Mouse (Mus musculus) hindbrain, embryonic 16.5 days (tissue): ENCODE results near the gene Abi2. TPM values are rescaled to one million over a fixed set of nuclear protein-coding genes. Genes with fewer than 3 reads are reported as not detected.
A peak's percentile ranks its signal among the peaks of the same experiment; 100 is the strongest.

Experiments used
- ATAC-seq: fragments of 200-750 bp; cut with Nextera tagmentation; 2 replicates; pipeline ENCODE4 v1.8.0; 2017; ENCODE audit warnings: moderate TSS enrichment, moderate library complexity
- H3K27ac ChIP-seq: fragments of 300-500 bp; sonication (generic); 2 replicates; pipeline ENCODE4 v1.5.1; 2014; ENCODE audit warnings: low read depth, mild to moderate bottlenecking, control low read depth, low read length, moderate library complexity
- H3K27me3 ChIP-seq: fragments of 300-500 bp; sonication (generic); replicated peaks from 2 replicates; pipeline ENCODE4 v1.6.1; 2014; ENCODE audit warnings: low read length; ENCODE audit not compliant: control insufficient read depth, insufficient read depth
- H3K36me3 ChIP-seq: fragments of 300-500 bp; sonication (generic); 2 replicates; pipeline ENCODE4 v1.6.1; 2014; ENCODE audit warnings: mild to moderate bottlenecking, low read length, moderate library complexity, mixed read lengths; ENCODE audit not compliant: control insufficient read depth, insufficient read depth
- H3K4me1 ChIP-seq: fragments of 300-500 bp; sonication (generic); 2 replicates; pipeline ENCODE4 v1.6.1; 2014; ENCODE audit warnings: low read depth, low read length; ENCODE audit not compliant: control insufficient read depth, insufficient read depth
- H3K4me2 ChIP-seq: fragments of 300-500 bp; sonication (generic); 2 replicates; pipeline ENCODE4 v1.6.1; 2014; ENCODE audit warnings: mild to moderate bottlenecking, low read length, control low read depth, moderate library complexity
- H3K4me3 ChIP-seq: fragments of 300-500 bp; sonication (generic); 2 replicates; pipeline ENCODE4 v1.5.1; 2014; ENCODE audit warnings: mild to moderate bottlenecking, low read length, control low read depth, moderate library complexity
- H3K9ac ChIP-seq: fragments of 300-500 bp; sonication (generic); 2 replicates; pipeline ENCODE4 v1.6.1; 2014; ENCODE audit warnings: low read depth, mild to moderate bottlenecking, control low read depth, low read length, moderate library complexity
- H3K9me3 ChIP-seq: fragments of 300-500 bp; sonication (generic); 2 replicates; pipeline ENCODE4 v1.6.1; 2014; ENCODE audit warnings: mild to moderate bottlenecking, low read length, moderate library complexity; ENCODE audit not compliant: control insufficient read depth
- WGBS: fragments of 180-500 bp; shearing (Covaris S2); extraction: QIAGEN DNeasy Blood & Tissue Kit; methylation state at CpG from one replicate; pipeline ENCODE4 v1.1.7; 2014; 5-methylcytosine and 5-hydroxymethylcytosine counted together
- polyA plus RNA-seq: library from polyadenylated mRNA; unstranded; fragments of >200 nt; fragmentation: Nextera tagmentation; extraction: Ambion mirVana; gene quantifications from 2 replicates; pipeline ENCODE4 v1.2.1, GENCODE M21; 2015

Gene Abi2
- polyA plus RNA-seq, 1 experiment from 2014 or later: 64.8 TPM

- Histone ChIP-seq H3K4me2 (no peak overlapping the region), H3K9ac (no peak overlapping the region), H3K27ac (no peak overlapping the region), H3K4me3 (no peak overlapping the region), H3K9me3 (no peaks in the 10 kb centered on the region), H3K27me3 (no peaks in the 10 kb centered on the region), H3K36me3 (peaks cover 9% of the 10 kb centered on the region), H3K4me1 (no peaks in the 10 kb centered on the region)
- WGBS: 43% methylated on average over 1 of the region's 1 CpGs
- no peak for ATAC-seq
Observed at GRCm38 (mm10) chr1:60481561-60481960, 72.1 kb downstream of the Abi2 start.

DNA sequence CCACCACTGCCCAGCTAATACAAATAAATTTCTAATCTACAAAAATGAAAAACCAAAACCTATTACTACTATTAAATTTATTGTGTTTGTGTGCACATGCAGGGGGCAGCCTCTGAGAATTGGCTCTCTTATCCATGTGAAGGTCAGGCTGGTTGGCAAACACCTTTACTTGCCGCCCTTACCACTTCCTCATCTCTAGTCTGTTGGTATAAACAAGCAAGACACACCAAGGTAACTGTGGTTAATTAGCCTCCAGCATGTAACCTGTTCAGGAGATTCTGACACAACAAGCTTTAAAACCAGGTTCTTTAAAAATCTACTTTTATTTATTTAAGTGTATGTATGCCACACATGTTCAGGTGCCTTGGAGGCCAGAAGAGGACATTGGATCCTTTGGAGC, 73.5 kb downstream of the Abi2 start:
- Histone ChIP-seq H3K9me3 (no peaks in the 10 kb centered on the region), H3K4me1 (no peaks in the 10 kb centered on the region), H3K4me2 (no peak overlapping the region), H3K4me3 (no peak overlapping the region), H3K9ac (no peak overlapping the region), H3K27me3 (no peaks in the 10 kb centered on the region), H3K36me3 (peaks cover 7% of the 10 kb centered on the region), H3K27ac (no peak overlapping the region)
- ATAC-seq: no peak
- WGBS: 100% methylated on average over 1 of the region's 1 CpGs

- Histone ChIP-seq H3K36me3 (peaks cover 10% of the 10 kb centered on the region), H3K9me3 (no peaks in the 10 kb centered on the region), H3K4me3 (no peak overlapping the region), H3K4me2 (no peak overlapping the region), H3K27ac (no peak overlapping the region), H3K9ac (no peak overlapping the region), H3K4me1 (no peaks in the 10 kb centered on the region), H3K27me3 (no peaks in the 10 kb centered on the region)
- 81% methylated on average over 3 of the region's 3 CpGs for WGBS
- no peak for ATAC-seq
Observed at GRCm38 (mm10) chr1:60485649-60486048, 76.2 kb downstream of the Abi2 start.

GRCm38 (mm10) chr1:60488635-60489034, 79.2 kb downstream of the Abi2 start:
- Histone ChIP-seq H3K9me3 (no peaks in the 10 kb centered on the region), H3K9ac (no peak overlapping the region), H3K27ac (no peak overlapping the region), H3K4me3 (no peak overlapping the region), H3K36me3 (peaks cover 18% of the 10 kb centered on the region), H3K27me3 (no peaks in the 10 kb centered on the region), H3K4me2 (no peak overlapping the region), H3K4me1 (no peaks in the 10 kb centered on the region)
- WGBS: 88% methylated on average over 8 of the region's 8 CpGs
- no peak for ATAC-seq

DNA sequence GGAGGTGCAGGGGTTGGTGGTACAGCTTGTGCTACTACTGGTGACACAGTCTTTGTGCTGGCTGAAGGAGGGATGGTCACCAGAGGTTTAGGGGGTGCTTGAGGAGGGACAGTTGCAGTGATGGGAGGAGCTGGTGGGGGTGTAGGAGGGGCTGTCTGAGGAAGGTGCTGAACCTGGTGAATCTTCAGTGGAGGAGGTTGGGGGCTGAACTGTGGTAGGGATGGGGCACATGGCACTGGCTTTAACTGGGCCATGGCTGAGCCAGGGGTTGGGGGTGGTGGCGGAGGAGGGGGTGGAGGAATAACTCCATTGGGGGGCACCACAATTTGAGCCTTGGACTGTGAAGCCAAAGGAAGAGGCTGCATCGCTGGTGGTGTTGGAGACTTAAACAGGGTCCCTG, 80.2 kb downstream of the Abi2 start:
- Histone ChIP-seq H3K9me3 (no peaks in the 10 kb centered on the region), H3K4me2 (no peak overlapping the region), H3K4me3 (no peak overlapping the region), H3K27me3 (no peaks in the 10 kb centered on the region), H3K27ac (no peak overlapping the region), H3K4me1 (no peaks in the 10 kb centered on the region), H3K36me3 (peaks cover 23% of the 10 kb centered on the region), H3K9ac (no peak overlapping the region)
- WGBS: 86% methylated on average over 2 of the region's 2 CpGs
- ATAC-seq: no peak

GRCm38 (mm10) chr1:60490510-60490909, 81.1 kb downstream of the Abi2 start:
- Histone ChIP-seq H3K4me2 (no peak overlapping the region), H3K4me3 (no peak overlapping the region), H3K4me1 (no peaks in the 10 kb centered on the region), H3K9me3 (no peaks in the 10 kb centered on the region), H3K9ac (no peak overlapping the region), H3K36me3 (peaks cover 28% of the 10 kb centered on the region), H3K27me3 (no peaks in the 10 kb centered on the region), H3K27ac (no peak overlapping the region)
- WGBS: 75% methylated on average over 4 of the region's 4 CpGs
- peak; percentile 12; the same call in 1 of the 2 replicates for ATAC-seq

GRCm38 (mm10) chr1:60492404-60492803, 83.0 kb downstream of the Abi2 start:
- Histone ChIP-seq H3K9ac (no peak overlapping the region), H3K36me3 (peaks cover 37% of the 10 kb centered on the region)

GRCm38 (mm10) chr1:60493421-60493820, 84.0 kb downstream of the Abi2 start:
- H3K4me2 ChIP-seq: no peak overlapping the region
- no peaks in the 10 kb centered on the region for H3K4me1 ChIP-seq
- no peak overlapping the region for H3K9ac ChIP-seq
- WGBS: 83% methylated on average over 6 of the region's 6 CpGs
- ATAC-seq: no peak
- H3K27me3 ChIP-seq: no peaks in the 10 kb centered on the region
- no peak overlapping the region for H3K27ac ChIP-seq
- H3K4me3 ChIP-seq: no peak overlapping the region
- H3K36me3 ChIP-seq: peaks cover 37% of the 10 kb centered on the region
- H3K9me3 ChIP-seq: no peaks in the 10 kb centered on the region

More at GRCm38 (mm10) chr1:60492404-60492803, 83.0 kb downstream of the Abi2 start:
- H3K4me3 ChIP-seq: no peak overlapping the region
- ATAC-seq: no peak
- no peaks in the 10 kb centered on the region for H3K9me3 ChIP-seq
- H3K4me2 ChIP-seq: no peak overlapping the region
- WGBS: 57% methylated on average over 5 of the region's 5 CpGs
- H3K27ac ChIP-seq: no peak overlapping the region
- H3K4me1 ChIP-seq: no peaks in the 10 kb centered on the region
- no peaks in the 10 kb centered on the region for H3K27me3 ChIP-seq

GRCm38 (mm10) chr1:60503456-60503855, 94.0 kb downstream of the Abi2 start:
- Histone ChIP-seq H3K4me3 (no peak overlapping the region), H3K4me1 (no peaks in the 10 kb centered on the region), H3K4me2 (no peak overlapping the region), H3K27me3 (no peaks in the 10 kb centered on the region), H3K9me3 (no peaks in the 10 kb centered on the region), H3K27ac (no peak overlapping the region), H3K36me3 (peaks cover 14% of the 10 kb centered on the region; the same call in 1 of the 2 replicates), H3K9ac (no peak overlapping the region)
- ATAC-seq: no peak
- 71% methylated on average over 5 of the region's 5 CpGs for WGBS

DNA sequence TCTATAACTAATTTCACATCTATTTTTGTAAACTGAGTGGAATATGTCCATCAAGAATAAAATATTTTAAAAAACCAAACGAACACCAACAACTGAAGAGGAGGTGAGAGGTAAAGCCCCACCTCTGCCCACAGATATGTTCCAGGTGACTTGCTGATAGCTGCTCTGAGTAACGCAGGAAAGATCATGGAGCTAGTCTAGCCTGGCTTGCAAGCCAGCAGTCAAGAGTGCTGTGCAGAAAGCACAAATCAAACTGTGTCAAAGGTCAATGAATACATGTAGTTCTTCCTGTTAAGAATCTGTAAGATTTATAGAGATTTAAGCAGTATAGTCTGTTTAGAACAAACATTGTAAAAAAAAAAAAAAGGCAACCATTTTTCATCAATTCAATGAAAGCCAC, 101.2 kb downstream of the Abi2 start:
- Histone ChIP-seq H3K4me2 (no peak overlapping the region), H3K4me1 (no peaks in the 10 kb centered on the region), H3K9ac (no peak overlapping the region), H3K27me3 (no peaks in the 10 kb centered on the region), H3K36me3 (peaks cover 2% of the 10 kb centered on the region; the same call in 1 of the 2 replicates), H3K9me3 (no peaks in the 10 kb centered on the region), H3K4me3 (no peak overlapping the region), H3K27ac (no peak overlapping the region)
- 85% methylated on average over 2 of the region's 2 CpGs for WGBS
- no peak for ATAC-seq
